Mouse (Mus musculus): Measurements from ENCODE around the gene Gm17535. TPM values are rescaled to one million over a fixed set of nuclear protein-coding genes. Genes with fewer than 3 reads are reported as not detected.
"Not testable (repeated sequence)": the region's sequence is repeated elsewhere in the genome, so short reads cannot be mapped to it uniquely, and the experiment has no call there.

The Gm17535 gene
- polyA plus RNA-seq, 1 experiment from 2014 or later: not detected

DNA sequence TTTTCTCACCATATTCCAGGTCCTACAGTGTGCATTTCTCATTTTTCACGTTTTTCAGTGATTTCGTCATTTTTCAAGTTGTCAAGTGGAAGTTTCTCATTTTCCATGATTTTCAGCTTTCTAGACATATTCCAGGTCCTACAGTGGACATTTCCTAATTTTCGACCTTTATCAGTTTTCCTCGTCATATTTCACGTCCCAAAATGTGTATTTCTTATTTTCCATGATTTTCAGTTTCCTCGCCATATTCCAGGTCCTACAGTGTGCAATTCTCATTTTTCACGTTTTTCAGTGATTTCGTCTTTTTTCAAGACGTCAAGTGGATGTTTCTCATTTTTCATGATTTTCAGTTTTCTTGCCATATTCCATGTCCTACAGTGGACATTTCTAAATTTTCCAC, 7.2 kb upstream of the Gm17535 start:
- not testable (repeated sequence) for H3K4me1 ChIP-seq (replicated peaks); ATAC-seq (ENCODE audit: low read depth)
- 71% methylated on average over 9 of the region's 9 CpGs for WGBS

DNA sequence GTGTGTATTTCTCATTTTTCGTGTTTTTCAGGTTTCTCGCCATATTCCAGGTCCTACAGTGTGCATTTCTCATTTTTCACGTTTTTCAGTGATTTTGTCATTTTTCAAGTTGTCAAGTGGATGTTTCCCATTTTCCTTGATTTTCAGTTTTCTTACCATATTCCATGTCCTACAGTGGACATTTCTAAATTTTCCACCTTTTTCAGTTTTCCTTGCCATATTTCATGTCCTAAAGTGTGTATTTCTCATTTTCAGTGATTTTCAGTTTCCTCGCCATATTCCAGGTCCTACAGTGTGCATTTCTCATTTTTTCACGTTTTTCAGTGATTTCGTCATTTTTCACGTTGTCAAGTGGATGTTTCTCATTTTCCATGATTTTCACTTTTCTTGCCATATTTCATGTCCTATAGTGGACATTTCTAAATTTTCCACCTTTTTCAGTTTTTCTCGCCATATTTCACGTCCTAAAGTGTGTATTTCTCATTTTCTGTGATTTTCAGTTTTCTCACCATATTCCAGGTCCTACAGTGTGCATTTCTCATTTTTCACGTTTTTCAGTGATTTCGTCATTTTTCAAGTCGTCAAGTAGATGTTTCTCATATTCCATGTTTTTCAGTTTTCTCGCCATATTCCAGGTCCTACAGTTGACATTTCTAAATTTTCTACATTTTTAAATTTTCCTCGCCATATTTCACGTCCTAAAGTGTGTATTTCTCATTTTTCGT, 5.0 kb upstream of the Gm17535 start:
- 67% methylated on average over 14 of the region's 16 CpGs for WGBS
- H3K4me3 ChIP-seq, H3K9me3 ChIP-seq: not testable (repeated sequence)

More for the DNA sequence above, 7.2 kb upstream of the Gm17535 start:
- H3K36me3 ChIP-seq; H3K9ac ChIP-seq; H3K27ac ChIP-seq (replicated peaks); H3K4me3 ChIP-seq; H3K27me3 ChIP-seq; H3K4me2 ChIP-seq: not testable (repeated sequence)
- H3K9me3 ChIP-seq: peaks cover 12% of the 10 kb centered on the region

DNA sequence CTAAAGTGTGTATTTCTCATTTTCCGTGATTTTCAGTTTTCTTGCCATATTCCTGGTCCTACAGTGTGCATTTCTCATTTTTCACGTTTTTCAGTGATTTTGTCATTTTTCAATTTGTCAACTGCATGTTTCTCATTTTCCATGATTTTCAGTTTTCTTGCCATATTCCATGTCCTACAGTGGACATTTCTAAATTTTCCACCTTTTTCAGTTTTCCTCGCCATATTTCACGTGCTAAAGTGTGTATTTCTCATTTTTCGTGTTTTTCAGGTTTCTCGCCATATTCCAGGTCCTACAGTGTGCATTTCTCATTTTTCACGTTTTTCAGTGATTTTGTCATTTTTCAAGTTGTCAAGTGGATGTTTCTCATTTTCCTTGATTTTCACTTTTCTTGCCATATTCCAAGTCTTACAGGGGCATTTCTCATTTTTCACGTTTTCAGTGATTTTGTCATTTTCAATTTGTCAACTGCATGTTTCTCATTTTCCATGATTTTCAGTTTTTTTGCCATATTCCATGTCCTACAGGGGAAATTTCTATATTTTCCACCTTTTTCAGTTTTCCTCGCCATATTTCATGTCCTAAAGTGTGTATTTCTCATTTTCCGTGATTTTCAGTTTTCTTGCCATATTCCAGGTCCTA, 3.6 kb upstream of the Gm17535 start:
- H3K36me3 ChIP-seq; H3K27me3 ChIP-seq; H3K27ac ChIP-seq (replicated peaks); H3K9me3 ChIP-seq; H3K4me3 ChIP-seq; H3K9ac ChIP-seq; H3K4me2 ChIP-seq; H3K4me1 ChIP-seq (replicated peaks): not testable (repeated sequence)
- 0 out of 2 replicates have a peak, but pooled peaks have one; percentile 45 for ATAC-seq (ENCODE audit: low read depth)
- 63% methylated on average over 3 of the region's 10 CpGs for WGBS

More for the DNA sequence above, 5.0 kb upstream of the Gm17535 start:
- H3K9ac ChIP-seq; H3K36me3 ChIP-seq; ATAC-seq (ENCODE audit: low read depth); H3K4me2 ChIP-seq; H3K4me1 ChIP-seq (replicated peaks); H3K27ac ChIP-seq (replicated peaks); H3K27me3 ChIP-seq: not testable (repeated sequence)

DNA sequence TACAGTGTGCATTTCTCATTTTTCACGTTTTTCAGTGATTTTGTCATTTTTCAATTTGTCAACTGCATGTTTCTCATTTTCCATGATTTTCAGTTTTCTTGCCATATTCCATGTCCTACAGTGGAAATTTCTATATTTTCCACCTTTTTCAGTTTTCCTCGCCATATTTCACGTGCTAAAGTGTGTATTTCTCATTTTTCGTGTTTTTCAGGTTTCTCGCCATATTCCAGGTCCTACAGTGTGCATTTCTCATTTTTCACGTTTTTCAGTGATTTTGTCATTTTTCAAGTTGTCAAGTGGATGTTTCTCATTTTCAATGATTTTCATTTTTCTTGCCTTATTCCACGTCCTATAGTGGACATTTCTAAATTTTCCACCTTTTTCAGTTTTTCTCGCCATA, 2.2 kb downstream of the Gm17535 start, which contains the start of gene Gm10715:
TSS of gene Gm10715 (plus strand) at position 301 of the 400 bp plus-strand sequence.
- ATAC-seq (ENCODE audit: low read depth); H3K36me3 ChIP-seq; H3K27me3 ChIP-seq: not testable (repeated sequence)

DNA sequence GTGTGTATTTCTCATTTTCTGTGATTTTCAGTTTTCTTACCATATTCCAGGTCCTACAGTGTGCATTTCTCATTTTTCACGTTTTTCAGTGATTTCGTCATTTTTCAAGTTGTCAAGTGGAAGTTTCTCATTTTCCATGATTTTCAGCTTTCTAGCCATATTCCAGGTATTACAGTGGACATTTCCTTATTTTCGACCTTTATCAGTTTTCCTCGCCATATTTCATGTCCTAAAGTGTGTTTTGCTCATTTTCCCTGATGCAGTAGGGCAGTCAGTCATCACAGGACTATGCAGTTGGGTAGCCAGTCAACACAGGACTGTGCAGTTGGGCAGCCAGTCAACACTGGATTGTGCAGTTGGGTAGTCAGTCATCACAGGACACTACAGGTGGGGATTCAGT, 3.8 kb downstream of the Gm17535 start:
- H3K4me1 ChIP-seq (replicated peaks); H3K27me3 ChIP-seq; H3K27ac ChIP-seq (replicated peaks); H3K4me3 ChIP-seq; H3K9ac ChIP-seq; ATAC-seq (ENCODE audit: low read depth); H3K4me2 ChIP-seq; H3K36me3 ChIP-seq; H3K9me3 ChIP-seq: not testable (repeated sequence)
- WGBS: 62% methylated on average over 4 of the region's 4 CpGs

More for the DNA sequence above, 2.2 kb downstream of the Gm17535 start, which contains the start of gene Gm10715:
- not testable (repeated sequence) for H3K9me3 ChIP-seq; H3K4me2 ChIP-seq; H3K4me1 ChIP-seq (replicated peaks); H3K9ac ChIP-seq; H3K4me3 ChIP-seq; H3K27ac ChIP-seq (replicated peaks)
- 76% methylated on average over 8 of the region's 8 CpGs for WGBS

Small RNA genes within 50 kb of the gene (microRNA-seq; reads per million reads assigned to microRNA genes)
- gene Mir101c: not detected

Other genes with a start within 250 kb of the Gm17535 start
- gene Gm10722, start 33.7 kb upstream of the Gm17535 start, polyA plus RNA-seq (2015; fragmentation: Nextera tagmentation; extraction: Ambion mirVana): not detected in 2 replicates
- not detected in 2 replicates for gene Gm11168, start 31.3 kb upstream of the Gm17535 start, polyA plus RNA-seq (2015; fragmentation: Nextera tagmentation; extraction: Ambion mirVana)
- gene Gm10721, start 21.5 kb upstream of the Gm17535 start, polyA plus RNA-seq (2015; fragmentation: Nextera tagmentation; extraction: Ambion mirVana): not detected in 2 replicates
- gene Gm10720, start 18.9 kb upstream of the Gm17535 start, polyA plus RNA-seq (2015; fragmentation: Nextera tagmentation; extraction: Ambion mirVana): not detected in 2 replicates
- gene Gm10719, start 17.2 kb upstream of the Gm17535 start, polyA plus RNA-seq (2015; fragmentation: Nextera tagmentation; extraction: Ambion mirVana): 0.47 TPM in 1 of 2 replicates, not detected in the other
- not detected in 2 replicates for gene Gm10718, start 11.1 kb upstream of the Gm17535 start, polyA plus RNA-seq (2015; fragmentation: Nextera tagmentation; extraction: Ambion mirVana)
- 0.70 TPM in 1 of 2 replicates, not detected in the other for gene Gm10717, start 9.2 kb upstream of the Gm17535 start, polyA plus RNA-seq (2015; fragmentation: Nextera tagmentation; extraction: Ambion mirVana)
- not detected in 2 replicates for gene Gm10715, start 2.3 kb downstream of the Gm17535 start, polyA plus RNA-seq (2015; fragmentation: Nextera tagmentation; extraction: Ambion mirVana)

All from neural tube, embryonic 13.5 days (tissue).